Comparison of ENCODE assay signal across 16 mouse cellular contexts in genomic region chr12:39326157-39326556, GRCm38 (mm10).
DNase-seq lines count a peak whose midpoint lies in the region; ATAC-seq lines count a peak whose summit lies in the region.
"Had no signal": no experiment of that assay in that cellular context is flagged by ENCODE, and none has a peak within 500 bp of the region (broad histone marks: within the 10 kb centered on the region; RNA-seq: fewer than 3 reads in every experiment).

No protein-coding gene starts in this region.

- ATAC-seq in kidney, embryonic 15.5 days (replicated peaks; ENCODE audit: low FRiP score): no peak
- no peak for ATAC-seq in intestine, embryonic 15.5 days
- ATAC-seq: Patski had no signal

- no peaks in the 10 kb centered on the region for H3K9me3 ChIP-seq in kidney, embryonic 15.5 days (replicated peaks)
- H3K9me3 ChIP-seq in intestine, embryonic 15.5 days: no peaks in the 10 kb centered on the region
- H3K9me3 ChIP-seq: heart, embryonic 15.5 days; liver, embryonic 15.5 days; neural tube, embryonic 15.5 days; stomach, embryonic 15.5 days had no signal

- no peaks in the 10 kb centered on the region for H3K4me1 ChIP-seq in kidney, embryonic 15.5 days
- H3K4me1 ChIP-seq in intestine, embryonic 15.5 days (replicated peaks): no peaks in the 10 kb centered on the region
- H3K4me1 ChIP-seq: heart, embryonic 15.5 days; liver, embryonic 15.5 days; neural tube, embryonic 15.5 days; stomach, embryonic 15.5 days had no signal

- no peak overlapping the region for H3K4me3 ChIP-seq in kidney, embryonic 15.5 days (replicated peaks)
- H3K4me3 ChIP-seq in intestine, embryonic 15.5 days (replicated peaks): no peak overlapping the region
- H3K4me3 ChIP-seq: heart, embryonic 15.5 days; liver, embryonic 15.5 days; neural tube, embryonic 15.5 days; stomach, embryonic 15.5 days had no signal

- no peak overlapping the region for H3K4me2 ChIP-seq in kidney, embryonic 15.5 days
- no peak overlapping the region for H3K4me2 ChIP-seq in intestine, embryonic 15.5 days (replicated peaks)
- H3K4me2 ChIP-seq: heart, embryonic 15.5 days; liver, embryonic 15.5 days; neural tube, embryonic 15.5 days; stomach, embryonic 15.5 days had no signal

- no peaks in the 10 kb centered on the region for H3K27me3 ChIP-seq in kidney, embryonic 15.5 days
- H3K27me3 ChIP-seq in intestine, embryonic 15.5 days (replicated peaks): no peaks in the 10 kb centered on the region
- H3K27me3 ChIP-seq: CH12.LX; heart, embryonic 15.5 days; liver, embryonic 15.5 days; neural tube, embryonic 15.5 days; Patski; stomach, embryonic 15.5 days had no signal

- H3K9ac ChIP-seq in kidney, embryonic 15.5 days: no peak overlapping the region
- no peak overlapping the region for H3K9ac ChIP-seq in intestine, embryonic 15.5 days
- H3K9ac ChIP-seq: heart, embryonic 15.5 days; liver, embryonic 15.5 days; neural tube, embryonic 15.5 days; stomach, embryonic 15.5 days had no signal

- WGBS in kidney, embryonic 15.5 days: 79% methylated on average over 7 of the region's 7 CpGs
- 83% methylated on average over 7 of the region's 7 CpGs for WGBS in intestine, embryonic 15.5 days

- H3K36me3 ChIP-seq in kidney, embryonic 15.5 days: no peaks in the 10 kb centered on the region
- H3K36me3 ChIP-seq in intestine, embryonic 15.5 days: no peaks in the 10 kb centered on the region
- H3K36me3 ChIP-seq: heart, embryonic 15.5 days; liver, embryonic 15.5 days; neural tube, embryonic 15.5 days; stomach, embryonic 15.5 days had no signal

- DNase-seq in kidney, adult 18-20 months: peak; percentile 11
- DNase-seq in cerebellum, adult 11 months: peak; percentile 94
- peak; percentile 91 to 96 for DNase-seq in cerebellum, postnatal 10 days
- DNase-seq in layer of hippocampus, adult 9-10 months (ENCODE audit: low spot score): peak; percentile 18
- DNase-seq in heart, adult 18-20 months: no peak
- no peak for DNase-seq in spleen, postnatal 4 days (ENCODE audit: low spot score in 2 of 2)
- DNase-seq: gastrocnemius, postnatal 25 days; lung, postnatal 4 days had no signal

- H3K27ac ChIP-seq in kidney, embryonic 15.5 days: no peak overlapping the region
- no peak overlapping the region for H3K27ac ChIP-seq in intestine, embryonic 15.5 days
- H3K27ac ChIP-seq: heart, embryonic 15.5 days; liver, embryonic 15.5 days; neural tube, embryonic 15.5 days; stomach, embryonic 15.5 days had no signal

Comparison
In these comparisons a context has a peak if more than half of its experiments do, and no peak if none do; other contexts are left out.
1. DNase-seq: peak in kidney, adult 18-20 months (single experiment), cerebellum, adult 11 months (single experiment), cerebellum, postnatal 10 days (2 of 2) and layer of hippocampus, adult 9-10 months (single experiment); none in heart, adult 18-20 months (0 of 2) and spleen, postnatal 4 days (0 of 2).